Mouse (Mus musculus): ENCODE data around the gene Gucy2g. TPM values are rescaled to one million over a fixed set of nuclear protein-coding genes. Genes with fewer than 3 reads are reported as not detected.
"Not testable (repeated sequence)": the region's sequence is repeated elsewhere in the genome, so short reads cannot be mapped to it uniquely, and the experiment has no call there.

Gucy2g gene
- polyA plus RNA-seq, 1 experiment from 2014 or later = not detected

DNA sequence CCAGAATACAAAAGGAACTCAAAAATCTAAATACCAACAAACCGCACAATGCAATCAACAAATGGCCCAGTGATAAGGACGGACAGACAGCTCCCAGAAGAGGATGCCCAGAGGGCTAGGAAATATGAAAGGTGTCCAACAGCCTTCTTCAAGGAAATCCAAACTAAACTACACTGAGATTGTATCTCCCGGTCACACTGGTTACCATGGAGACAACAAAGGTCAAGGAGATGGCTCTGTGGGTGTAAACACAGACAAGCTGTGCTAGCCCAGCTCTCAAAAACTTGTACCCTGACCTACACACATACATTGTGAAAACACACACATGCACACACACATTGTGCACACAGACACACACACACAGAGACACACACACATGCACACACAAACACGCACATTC lies 78.8 kb downstream of the Gucy2g start:
- peaks cover 0 to 3% of the 10 kb centered on the region in 2 experiments; a peak in 1 of 4 replicates for H3K4me1 ChIP-seq (ENCODE audit: control insufficient read depth in 2 of 2, insufficient read depth in 2 of 2, low read length in 2 of 2)
- H3K27me3 ChIP-seq (ENCODE audit: control insufficient read depth, insufficient read depth, low read length) = no peaks in the 10 kb centered on the region
- H3K4me3 ChIP-seq (ENCODE audit: control insufficient read depth in 1 of 2, insufficient read depth in 1 of 2, low read depth in 1 of 2, low read length in 2 of 2) = no peak overlapping the region
- H3K9me3 ChIP-seq (ENCODE audit: control insufficient read depth, low read length) = no peaks in the 10 kb centered on the region
- no peak overlapping the region for H3K9ac ChIP-seq (ENCODE audit: low read length)
- WGBS = 76% methylated on average over 4 of the region's 4 CpGs
- no peaks in the 10 kb centered on the region for H3K36me3 ChIP-seq (ENCODE audit: control insufficient read depth, insufficient read depth, low read length)
- no peak overlapping the region for H3K4me2 ChIP-seq (ENCODE audit: low read length)
- ATAC-seq (ENCODE audit: insufficient number of reproducible peaks, insufficient read depth, low FRiP score, low read depth) = no peak
- no peak overlapping the region for H3K27ac ChIP-seq (replicated peaks in 1 of 2; ENCODE audit: control insufficient read depth in 1 of 2, insufficient read depth in 1 of 2, low read depth in 2 of 2, low read length in 2 of 2)

DNA sequence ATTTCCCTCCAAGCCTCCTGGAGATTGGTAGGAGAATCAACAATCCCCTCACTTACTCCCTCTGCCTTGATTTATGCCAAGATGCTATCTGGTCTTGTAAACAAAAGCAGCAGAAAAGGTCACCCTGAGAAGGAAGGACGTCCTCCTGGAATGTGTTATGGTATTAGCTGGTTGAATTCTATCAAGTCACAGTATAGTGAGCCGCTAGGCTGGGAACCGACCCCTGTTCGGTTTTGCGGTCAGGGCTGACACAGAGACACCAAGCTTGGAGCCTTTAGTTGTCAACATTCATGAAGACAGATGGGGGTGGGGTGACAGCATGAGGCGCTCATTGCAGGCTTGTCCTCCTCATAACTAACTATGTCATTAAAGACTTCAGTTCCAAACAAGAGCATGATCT lies 81.2 kb downstream of the Gucy2g start:
- H3K27ac ChIP-seq (replicated peaks in 1 of 2; ENCODE audit: control insufficient read depth in 1 of 2, insufficient read depth in 1 of 2, low read depth in 2 of 2, low read length in 2 of 2) = no peak overlapping the region
- no peak overlapping the region for H3K4me3 ChIP-seq (ENCODE audit: control insufficient read depth in 1 of 2, insufficient read depth in 1 of 2, low read depth in 1 of 2, low read length in 2 of 2)
- ATAC-seq (ENCODE audit: insufficient number of reproducible peaks, insufficient read depth, low FRiP score, low read depth) = no peak
- no peaks in the 10 kb centered on the region for H3K4me1 ChIP-seq (ENCODE audit: control insufficient read depth in 2 of 2, insufficient read depth in 2 of 2, low read length in 2 of 2)
- no peaks in the 10 kb centered on the region for H3K36me3 ChIP-seq (ENCODE audit: control insufficient read depth, insufficient read depth, low read length)
- no peak overlapping the region for H3K4me2 ChIP-seq (ENCODE audit: low read length)
- H3K9me3 ChIP-seq (ENCODE audit: control insufficient read depth, low read length) = no peaks in the 10 kb centered on the region
- no peaks in the 10 kb centered on the region for H3K27me3 ChIP-seq (ENCODE audit: control insufficient read depth, insufficient read depth, low read length)
- WGBS = 68% methylated on average over 6 of the region's 6 CpGs
- no peak overlapping the region for H3K9ac ChIP-seq (ENCODE audit: low read length)

DNA sequence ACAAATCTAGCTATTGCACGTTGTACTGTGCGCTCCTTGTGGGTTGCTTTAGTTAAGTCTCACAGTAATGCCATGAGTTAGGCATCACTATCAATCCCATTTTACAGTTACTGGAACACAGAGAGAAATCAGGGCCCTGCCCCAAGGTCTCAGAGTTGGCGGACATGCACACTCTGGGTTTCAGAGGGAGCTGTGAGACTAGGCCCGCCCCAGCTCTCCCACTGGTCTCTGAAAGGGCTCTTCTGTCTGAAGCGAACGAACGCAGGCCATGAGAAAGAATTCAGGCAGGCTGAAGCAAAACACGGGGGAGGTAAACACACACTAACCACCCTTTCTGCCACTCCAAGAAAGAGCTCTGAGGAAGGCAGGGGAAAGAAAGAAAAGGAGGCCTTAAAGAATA lies 82.4 kb downstream of the Gucy2g start:
- Histone ChIP-seq H3K4me3 (ENCODE audit: control insufficient read depth in 1 of 2, insufficient read depth in 1 of 2, low read depth in 1 of 2, low read length in 2 of 2) (no peak overlapping the region), H3K27ac (replicated peaks in 1 of 2; ENCODE audit: control insufficient read depth in 1 of 2, insufficient read depth in 1 of 2, low read depth in 2 of 2, low read length in 2 of 2) (no peak overlapping the region), H3K4me1 (ENCODE audit: control insufficient read depth in 2 of 2, insufficient read depth in 2 of 2, low read length in 2 of 2) (no peaks in the 10 kb centered on the region), H3K4me2 (ENCODE audit: low read length) (no peak overlapping the region), H3K36me3 (ENCODE audit: control insufficient read depth, insufficient read depth, low read length) (no peaks in the 10 kb centered on the region), H3K9me3 (ENCODE audit: control insufficient read depth, low read length) (no peaks in the 10 kb centered on the region), H3K9ac (ENCODE audit: low read length) (no peak overlapping the region), H3K27me3 (ENCODE audit: control insufficient read depth, insufficient read depth, low read length) (no peaks in the 10 kb centered on the region)
- no peak for ATAC-seq (ENCODE audit: insufficient number of reproducible peaks, insufficient read depth, low FRiP score, low read depth)
- WGBS = 65% methylated on average over 8 of the region's 8 CpGs

DNA sequence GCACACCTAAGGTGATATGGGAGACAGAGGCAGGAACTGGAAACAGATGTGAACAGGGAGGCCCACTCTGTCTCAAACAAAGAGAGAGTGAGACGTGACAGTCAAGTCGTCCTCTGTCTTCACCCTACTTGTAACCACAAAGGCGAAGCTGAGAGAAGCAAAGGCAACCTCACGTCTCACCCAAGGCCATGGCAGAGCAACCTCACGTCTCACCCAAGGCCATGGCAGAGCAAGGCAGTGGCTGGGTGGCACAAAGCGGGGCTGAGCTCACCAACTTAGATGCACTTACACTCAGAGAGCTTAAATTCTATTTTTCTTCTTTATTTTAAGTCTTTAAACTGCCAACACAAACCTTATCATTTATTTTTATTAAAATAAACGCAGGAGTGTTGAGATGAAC lies 84.0 kb downstream of the Gucy2g start:
- no peak for ATAC-seq (ENCODE audit: insufficient number of reproducible peaks, insufficient read depth, low FRiP score, low read depth)

DNA sequence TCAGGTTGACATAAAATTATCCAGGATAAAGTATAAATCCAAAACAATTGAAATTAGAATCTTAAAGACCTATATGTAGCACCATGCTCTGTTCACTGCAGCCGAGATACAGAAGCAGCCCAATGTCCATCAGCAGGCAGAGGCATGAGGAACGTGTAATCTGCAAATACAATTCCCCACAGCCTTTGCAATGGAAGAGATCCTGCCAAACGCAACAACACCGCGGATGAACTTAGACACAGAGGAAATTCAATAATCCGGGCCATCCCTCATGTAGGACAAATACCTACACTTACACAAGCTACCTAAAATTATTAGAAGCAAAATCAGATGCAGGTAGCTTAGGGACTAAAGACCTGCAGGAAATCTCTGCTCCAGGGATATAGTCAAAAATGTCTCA lies 88.1 kb downstream of the Gucy2g start:
- Histone ChIP-seq H3K27me3 (ENCODE audit: control insufficient read depth, insufficient read depth, low read length) (no peaks in the 10 kb centered on the region), H3K9ac (ENCODE audit: low read length) (no peak overlapping the region), H3K9me3 (ENCODE audit: control insufficient read depth, low read length) (no peaks in the 10 kb centered on the region), H3K4me2 (ENCODE audit: low read length) (no peak overlapping the region), H3K36me3 (ENCODE audit: control insufficient read depth, insufficient read depth, low read length) (no peaks in the 10 kb centered on the region), H3K4me1 (ENCODE audit: control insufficient read depth in 2 of 2, insufficient read depth in 2 of 2, low read length in 2 of 2) (no peaks in the 10 kb centered on the region), H3K27ac (replicated peaks in 1 of 2; ENCODE audit: control insufficient read depth in 1 of 2, insufficient read depth in 1 of 2, low read depth in 2 of 2, low read length in 2 of 2) (no peak overlapping the region), H3K4me3 (ENCODE audit: control insufficient read depth in 1 of 2, insufficient read depth in 1 of 2, low read depth in 1 of 2, low read length in 2 of 2) (no peak overlapping the region)
- no peak for ATAC-seq (ENCODE audit: insufficient number of reproducible peaks, insufficient read depth, low FRiP score, low read depth)
- 86% methylated on average over 6 of the region's 6 CpGs for WGBS

More for the DNA sequence above, 84.0 kb downstream of the Gucy2g start:
- no peaks in the 10 kb centered on the region for H3K9me3 ChIP-seq (ENCODE audit: control insufficient read depth, low read length)
- 77% methylated on average over 7 of the region's 7 CpGs for WGBS
- H3K4me1 ChIP-seq (ENCODE audit: control insufficient read depth in 2 of 2, insufficient read depth in 2 of 2, low read length in 2 of 2) = no peaks in the 10 kb centered on the region
- H3K4me2 ChIP-seq (ENCODE audit: low read length) = no peak overlapping the region
- H3K4me3 ChIP-seq (ENCODE audit: control insufficient read depth in 1 of 2, insufficient read depth in 1 of 2, low read depth in 1 of 2, low read length in 2 of 2) = no peak overlapping the region
- H3K27me3 ChIP-seq (ENCODE audit: control insufficient read depth, insufficient read depth, low read length) = no peaks in the 10 kb centered on the region
- no peak overlapping the region for H3K9ac ChIP-seq (ENCODE audit: low read length)
- no peaks in the 10 kb centered on the region for H3K36me3 ChIP-seq (ENCODE audit: control insufficient read depth, insufficient read depth, low read length)
- H3K27ac ChIP-seq (replicated peaks in 1 of 2; ENCODE audit: control insufficient read depth in 1 of 2, insufficient read depth in 1 of 2, low read depth in 2 of 2, low read length in 2 of 2) = no peak overlapping the region

DNA sequence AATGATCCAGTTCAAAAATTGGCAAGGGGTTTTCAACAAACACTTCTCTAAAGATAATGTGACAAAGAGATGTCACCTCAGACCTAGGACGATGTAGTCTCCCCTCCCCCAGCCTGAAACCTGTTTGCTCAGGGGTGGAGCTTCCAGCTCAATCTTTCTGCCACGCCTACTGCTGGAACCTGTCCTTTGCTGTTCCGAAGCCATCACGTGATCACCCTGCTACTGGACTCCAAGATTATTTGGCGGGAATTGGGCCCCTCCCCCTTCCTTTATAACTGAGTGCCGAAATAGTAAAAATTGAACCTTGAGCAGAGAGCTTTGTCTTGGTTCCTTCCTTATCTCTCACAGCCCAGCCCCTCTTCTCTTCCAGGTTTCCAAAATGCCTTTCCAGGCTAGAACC lies 88.8 kb downstream of the Gucy2g start:
- not testable (repeated sequence) for H3K4me3 ChIP-seq (ENCODE audit: control insufficient read depth in 1 of 2, insufficient read depth in 1 of 2, low read depth in 1 of 2, low read length in 2 of 2); H3K36me3 ChIP-seq (ENCODE audit: control insufficient read depth, insufficient read depth, low read length); H3K27me3 ChIP-seq (ENCODE audit: control insufficient read depth, insufficient read depth, low read length); H3K9ac ChIP-seq (ENCODE audit: low read length); H3K4me1 ChIP-seq (ENCODE audit: control insufficient read depth in 2 of 2, insufficient read depth in 2 of 2, low read length in 2 of 2); H3K4me2 ChIP-seq (ENCODE audit: low read length); H3K27ac ChIP-seq (replicated peaks in 1 of 2; ENCODE audit: control insufficient read depth in 1 of 2, insufficient read depth in 1 of 2, low read depth in 2 of 2, low read length in 2 of 2); H3K9me3 ChIP-seq (ENCODE audit: control insufficient read depth, low read length); ATAC-seq (ENCODE audit: insufficient number of reproducible peaks, insufficient read depth, low FRiP score, low read depth)
- 57% methylated on average over 5 of the region's 6 CpGs for WGBS

DNA sequence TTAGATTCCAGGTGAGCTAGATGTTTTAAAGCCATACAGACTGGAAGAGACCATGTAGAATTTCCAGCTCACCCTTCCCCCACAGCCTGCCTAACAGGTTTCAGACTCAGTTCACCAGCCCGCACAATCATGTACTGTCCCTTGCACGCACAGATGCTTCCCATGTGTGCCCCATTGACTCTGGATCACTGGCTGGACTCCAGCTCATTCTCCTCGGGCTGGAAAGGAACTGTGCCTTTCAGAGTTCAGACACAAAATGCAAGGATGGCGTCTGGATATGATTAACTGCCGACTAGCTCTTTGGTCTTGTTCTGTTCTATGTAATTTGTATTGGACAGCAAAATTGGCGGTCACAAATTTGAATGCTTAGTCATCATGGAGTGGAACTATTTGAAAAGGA lies 91.4 kb downstream of the Gucy2g start:
- ATAC-seq (ENCODE audit: insufficient number of reproducible peaks, insufficient read depth, low FRiP score, low read depth) = no peak
- no peaks in the 10 kb centered on the region for H3K36me3 ChIP-seq (ENCODE audit: control insufficient read depth, insufficient read depth, low read length)
- H3K4me2 ChIP-seq (ENCODE audit: low read length) = no peak overlapping the region
- 76% methylated on average over 6 of the region's 6 CpGs for WGBS
- H3K4me3 ChIP-seq (ENCODE audit: control insufficient read depth in 1 of 2, insufficient read depth in 1 of 2, low read depth in 1 of 2, low read length in 2 of 2) = no peak overlapping the region
- peaks cover 0 to 2% of the 10 kb centered on the region in 2 experiments; a peak in 1 of 4 replicates for H3K4me1 ChIP-seq (ENCODE audit: control insufficient read depth in 2 of 2, insufficient read depth in 2 of 2, low read length in 2 of 2)
- no peak overlapping the region for H3K27ac ChIP-seq (replicated peaks in 1 of 2; ENCODE audit: control insufficient read depth in 1 of 2, insufficient read depth in 1 of 2, low read depth in 2 of 2, low read length in 2 of 2)
- no peaks in the 10 kb centered on the region for H3K27me3 ChIP-seq (ENCODE audit: control insufficient read depth, insufficient read depth, low read length)
- H3K9me3 ChIP-seq (ENCODE audit: control insufficient read depth, low read length) = no peaks in the 10 kb centered on the region
- H3K9ac ChIP-seq (ENCODE audit: low read length) = no peak overlapping the region

DNA sequence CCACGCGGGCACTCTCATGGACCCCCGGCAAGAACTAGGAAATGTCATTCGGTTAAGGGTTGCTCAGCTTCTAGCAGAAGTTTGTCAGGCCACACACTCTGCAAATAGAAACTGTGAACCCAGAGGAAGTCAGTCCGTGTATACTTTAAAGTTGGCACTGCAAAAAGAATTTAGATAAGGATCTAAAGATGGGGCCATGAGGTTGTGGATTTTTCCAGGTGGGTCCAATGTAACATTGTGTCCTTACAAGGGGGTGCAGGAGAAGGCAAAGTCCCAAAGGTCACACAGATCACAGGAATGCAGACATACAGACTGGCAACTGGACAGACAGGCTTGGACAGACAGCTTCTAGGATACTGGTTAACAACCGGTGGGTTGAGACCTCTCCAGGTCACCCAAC lies 92.9 kb downstream of the Gucy2g start:
- Histone ChIP-seq H3K9ac (ENCODE audit: low read length) (no peak overlapping the region), H3K36me3 (ENCODE audit: control insufficient read depth, insufficient read depth, low read length) (no peaks in the 10 kb centered on the region), H3K9me3 (ENCODE audit: control insufficient read depth, low read length) (no peaks in the 10 kb centered on the region), H3K27ac (replicated peaks in 1 of 2; ENCODE audit: control insufficient read depth in 1 of 2, insufficient read depth in 1 of 2, low read depth in 2 of 2, low read length in 2 of 2) (no peak overlapping the region), H3K4me3 (ENCODE audit: control insufficient read depth in 1 of 2, insufficient read depth in 1 of 2, low read depth in 1 of 2, low read length in 2 of 2) (no peak overlapping the region), H3K4me2 (ENCODE audit: low read length) (no peak overlapping the region), H3K27me3 (ENCODE audit: control insufficient read depth, insufficient read depth, low read length) (no peaks in the 10 kb centered on the region), H3K4me1 (ENCODE audit: control insufficient read depth in 2 of 2, insufficient read depth in 2 of 2, low read length in 2 of 2) (peaks cover 0 to 5% of the 10 kb centered on the region in 2 experiments; a peak in 1 of 4 replicates)
- 76% methylated on average over 6 of the region's 6 CpGs for WGBS
- no peak for ATAC-seq (ENCODE audit: insufficient number of reproducible peaks, insufficient read depth, low FRiP score, low read depth)

Data from heart, embryonic 14.5 days (tissue).